Mouse (Mus musculus) cerebellum, adult 2 months (tissue): ENCODE results near the gene Abhd15. TPM values are rescaled to one million over a fixed set of nuclear protein-coding genes. Genes with fewer than 3 reads are reported as not detected.

Experiments used
- DNase-seq, 2 experiments: peaks; one replicate each; pipeline ENCODE4 v3.0.0; 2021
- H3K27ac ChIP-seq: fragments of 200-500 bp; 2 replicates; pipeline ENCODE4 v1.5.1; 2012; ENCODE audit warnings: low read length, control low read depth, inconsistent platforms; ENCODE audit not compliant: insufficient read depth
- H3K27me3 ChIP-seq: fragments of 200-500 bp; 2 replicates; pipeline ENCODE4 v1.6.1; 2012; ENCODE audit warnings: inconsistent platforms, mild to moderate bottlenecking, low read length, moderate library complexity; ENCODE audit not compliant: control insufficient read depth, insufficient read depth
- H3K4me1 ChIP-seq: fragments of 200-500 bp; 2 replicates; pipeline ENCODE4 v1.6.1; 2011; ENCODE audit warnings: low read length; ENCODE audit not compliant: control insufficient read depth, insufficient read depth
- H3K4me3 ChIP-seq: fragments of 200-500 bp; replicated peaks from 2 replicates; pipeline ENCODE3; 2011; ENCODE audit warnings: mild to moderate bottlenecking, low read depth, low read length, control low read depth; ENCODE audit not compliant: insufficient read depth
- CTCF ChIP-seq: fragments of 200-500 bp; IDR thresholded peaks from 2 replicates; pipeline ENCODE4 v1.5.1; 2011; ENCODE audit warnings: low read depth, mild to moderate bottlenecking, control low read depth, low read length, moderate library complexity, borderline replicate concordance; ENCODE audit not compliant: insufficient read depth
- POLR2A ChIP-seq: fragments of 200-500 bp; IDR thresholded peaks from 2 replicates; pipeline ENCODE4 v1.6.1; 2011; ENCODE audit warnings: low read length, control low read depth, borderline replicate concordance; ENCODE audit not compliant: insufficient read depth
- WGBS: fragments of 180-500 bp; shearing (Covaris S2); methylation state at CpG from one replicate; pipeline ENCODE4 v1.1.7; 2018; 5-methylcytosine and 5-hydroxymethylcytosine counted together
- polyA plus RNA-seq: library from polyadenylated mRNA; depleted of rRNA; stranded (reverse); fragments of >200 nt; gene quantifications from 2 replicates; pipeline ENCODE4 v1.2.3, GENCODE M21; 2012

The Abhd15 gene
- polyA plus RNA-seq, 1 experiment = 1.0 TPM

- Histone ChIP-seq H3K4me3 (no peak overlapping the region), H3K27me3 (no peaks in the 10 kb centered on the region), H3K27ac (no peak overlapping the region), H3K4me1 (peaks cover 3% of the 10 kb centered on the region; the same call in 1 of the 2 replicates)
- peak; percentile 14 to 21 for DNase-seq
- WGBS = 70% methylated on average over 4 of the region's 4 CpGs
- TF ChIP-seq POLR2A (no peak), CTCF (no peak)
Observed at GRCm38 (mm10) chr11:77507426-77507825, 7.5 kb upstream of the Abhd15 start.

GRCm38 (mm10) chr11:77508068-77509021 is 6.6 kb upstream of the Abhd15 start:
- no peak overlapping the region for H3K27ac ChIP-seq
- peaks cover 3% of the 10 kb centered on the region; the same call in 1 of the 2 replicates for H3K4me1 ChIP-seq
- 20% methylated on average over 49 of the region's 49 CpGs for WGBS
- peak overlapping the region; percentile 20 for H3K4me3 ChIP-seq
- TF ChIP-seq CTCF (peak; percentile 74; the same call in 1 of the 2 replicates), POLR2A (no peak)
- H3K27me3 ChIP-seq = no peaks in the 10 kb centered on the region
- peak; percentile 76 to 81 for DNase-seq

DNA sequence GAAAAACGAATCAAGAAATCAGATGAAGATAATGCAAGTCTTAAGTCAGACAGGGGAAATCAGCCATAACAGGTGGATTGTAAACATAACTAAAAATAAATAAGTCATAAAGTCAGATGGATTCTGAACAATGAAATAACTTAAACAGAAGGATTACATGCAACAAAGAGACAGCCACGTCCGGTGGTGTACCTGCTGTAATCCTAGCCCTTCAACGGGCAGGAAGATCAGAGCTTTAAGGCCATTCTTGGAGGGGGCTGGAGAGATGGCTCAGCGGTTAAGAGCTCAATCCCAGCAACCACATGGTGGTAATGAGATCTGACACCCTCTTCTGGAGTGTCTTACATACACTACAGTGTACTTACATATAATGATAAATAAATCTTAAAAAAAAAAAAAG is 3.6 kb upstream of the Abhd15 start:
- no peak overlapping the region for H3K4me3 ChIP-seq
- TF ChIP-seq CTCF = no peak
- TF ChIP-seq POLR2A = no peak
- no peak for DNase-seq
- 83% methylated on average over 5 of the region's 5 CpGs for WGBS
- no peak overlapping the region for H3K27ac ChIP-seq
- 0 out of 2 replicates have a peak, but pooled peaks cover 3% of the 10 kb centered on the region for H3K4me1 ChIP-seq
- no peaks in the 10 kb centered on the region for H3K27me3 ChIP-seq

DNA sequence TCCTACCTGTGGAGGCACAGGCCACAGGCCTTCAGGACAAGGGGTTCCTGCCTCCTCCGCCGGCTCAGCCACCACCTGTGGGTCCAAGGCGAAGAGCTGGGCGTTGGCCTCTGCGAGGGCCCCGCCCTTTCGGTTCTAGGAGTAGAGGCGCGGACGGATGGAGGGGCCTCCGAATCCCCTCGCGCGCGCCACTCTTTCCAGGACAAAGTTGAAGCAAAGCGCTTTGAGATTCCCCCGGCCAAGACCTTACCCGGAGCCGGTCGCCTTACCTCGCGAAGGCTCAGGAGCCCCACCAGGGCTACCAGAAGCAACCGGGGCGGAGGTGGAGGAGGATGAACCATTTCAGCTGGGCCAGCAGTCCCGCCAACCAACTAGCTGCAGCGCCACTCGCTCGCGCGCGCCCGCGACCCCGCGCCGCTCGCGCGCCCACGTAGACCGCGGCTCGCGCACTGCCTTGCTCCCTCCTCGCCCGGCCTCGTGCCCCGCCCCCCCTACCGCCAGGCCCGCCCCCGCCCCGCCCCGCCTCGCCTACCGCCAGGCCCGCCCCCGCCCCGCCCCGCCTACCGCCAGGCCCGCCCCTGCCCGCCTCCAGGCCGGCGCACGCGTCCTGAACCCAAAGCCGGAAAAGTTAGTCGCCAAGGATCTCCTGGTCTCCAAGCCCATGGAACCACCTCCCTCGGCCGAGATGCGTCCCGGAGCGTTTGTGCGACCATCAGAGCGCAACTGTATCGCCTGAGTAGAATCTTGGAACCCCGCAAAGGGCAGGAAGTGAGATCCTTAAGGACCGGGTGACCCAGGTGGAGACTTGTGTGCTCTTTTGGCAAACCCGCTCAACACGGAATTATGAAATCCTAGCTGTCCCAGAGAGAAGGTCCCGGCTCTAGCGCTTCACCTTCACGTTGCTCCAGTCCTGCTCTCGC is 1.8 kb upstream of the Abhd15 start:
- Histone ChIP-seq H3K27me3 (no peaks in the 10 kb centered on the region), H3K4me3 (peak overlapping the region; percentile 86), H3K4me1 (no peaks in the 10 kb centered on the region), H3K27ac (no peak overlapping the region)
- DNase-seq = peak; percentile 83 to 84
- no peak for TF ChIP-seq POLR2A
- no peak for TF ChIP-seq CTCF
- under 1% methylated on average over 66 of the region's 84 CpGs for WGBS

DNA sequence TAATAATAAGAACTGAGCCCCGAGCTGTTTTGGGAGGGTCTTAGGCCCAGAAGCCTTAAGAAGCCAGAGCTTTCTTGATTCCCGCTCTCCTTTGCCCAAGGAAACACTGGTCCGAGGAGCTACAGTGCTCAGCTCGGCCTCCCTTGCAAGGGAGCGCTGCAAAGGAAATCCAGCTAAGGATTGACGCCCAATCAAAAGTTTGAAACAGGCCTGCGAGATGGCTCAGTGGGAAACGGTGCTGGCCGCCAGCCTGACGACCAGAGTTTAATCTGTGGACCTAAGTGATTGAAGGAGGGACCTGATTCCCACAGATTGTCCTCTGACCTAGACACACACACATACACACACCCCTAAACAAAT is 1.1 kb upstream of the Abhd15 start:
- 29% methylated on average over 10 of the region's 10 CpGs for WGBS
- Histone ChIP-seq H3K27me3 (no peaks in the 10 kb centered on the region), H3K27ac (no peak overlapping the region), H3K4me1 (no peaks in the 10 kb centered on the region), H3K4me3 (peak overlapping the region; percentile 86)
- no peak for TF ChIP-seq POLR2A
- no peak for TF ChIP-seq CTCF
- no peak for DNase-seq

DNA sequence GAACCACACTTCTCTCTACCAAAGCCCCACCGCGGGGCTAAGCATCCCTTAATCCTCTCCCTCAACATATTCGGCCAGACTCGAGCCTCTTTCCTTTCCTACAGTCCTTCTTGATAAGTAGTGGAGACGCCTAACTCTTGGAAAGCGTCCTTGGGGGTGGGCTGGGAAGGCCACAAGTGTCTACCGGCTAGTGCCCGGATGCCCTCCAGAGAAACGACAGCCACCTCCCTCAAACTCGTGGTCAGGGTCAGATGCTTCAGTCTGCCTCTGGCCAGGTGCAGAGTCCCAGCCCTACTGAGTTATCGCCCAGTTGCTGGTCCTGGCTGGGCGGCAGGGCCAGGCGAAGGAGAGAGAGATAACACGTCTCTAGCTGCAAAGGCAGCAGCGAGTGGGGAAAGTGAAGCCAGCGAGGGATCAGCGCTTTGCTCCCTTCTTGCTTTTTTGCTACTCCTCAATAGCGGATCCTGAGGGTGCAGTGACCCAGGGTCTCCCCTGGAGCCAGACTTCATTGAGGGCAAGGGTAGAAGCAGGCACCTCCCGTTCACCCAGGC is 565 bp upstream of the Abhd15 start:
- DNase-seq = no peak
- Histone ChIP-seq H3K4me1 (no peaks in the 10 kb centered on the region), H3K27ac (no peak overlapping the region), H3K4me3 (no peak overlapping the region), H3K27me3 (no peaks in the 10 kb centered on the region)
- WGBS = 37% methylated on average over 19 of the region's 19 CpGs
- TF ChIP-seq CTCF (no peak), POLR2A (no peak)
